ENCODE assay signal across 9 mouse cellular contexts in the genomic region with DNA sequence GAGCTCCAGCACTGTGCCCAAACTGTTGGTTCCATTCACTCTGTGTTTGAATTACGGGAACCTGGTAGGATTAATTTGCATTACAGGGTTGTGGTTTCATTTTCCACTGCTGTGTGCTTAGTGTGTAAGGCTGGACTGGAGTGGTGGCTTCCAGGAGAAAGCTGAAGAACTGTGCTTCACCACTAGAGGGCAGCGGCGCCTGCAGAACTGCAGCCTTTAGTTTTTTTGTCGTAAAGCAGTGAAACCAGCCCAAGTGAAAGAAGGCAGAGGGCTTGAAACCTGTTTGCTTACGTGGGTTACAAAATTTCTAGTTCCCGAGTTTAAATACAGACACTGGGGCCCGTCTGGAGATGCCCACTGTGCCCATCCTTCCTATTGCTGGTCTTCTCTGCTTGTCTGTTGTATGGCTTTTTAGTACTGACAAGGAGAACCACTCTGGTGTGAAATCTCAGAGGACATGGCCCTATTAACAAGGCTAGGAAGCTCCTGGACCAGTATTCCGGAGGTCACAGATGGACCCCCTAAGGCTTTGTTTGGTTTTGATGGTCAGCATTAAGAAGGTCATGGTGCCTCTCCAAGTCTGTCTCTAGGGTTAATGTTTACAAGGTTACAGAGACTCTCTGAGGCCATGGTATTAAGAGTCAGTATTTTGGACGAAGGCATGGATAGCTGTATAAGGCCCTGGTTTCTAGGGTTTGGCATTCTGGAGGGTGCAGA. TPM values are rescaled to one million over a fixed set of nuclear protein-coding genes. Genes with fewer than 3 reads are reported as not detected.
DNase-seq lines count a peak whose midpoint lies in the region; ATAC-seq and TF ChIP-seq lines count a peak whose summit lies in the region.
"Had no signal": no experiment of that assay in that cellular context is flagged by ENCODE, and none has a peak within 500 bp of the region (broad histone marks: within the 10 kb centered on the region; RNA-seq: fewer than 3 reads in every experiment).

No protein-coding gene starts in this region.

- H3K4me1 ChIP-seq in cortical plate, adult 2 months (ENCODE audit: control insufficient read depth, insufficient read depth, low read length), result no peaks in the 10 kb centered on the region
- H3K4me1 ChIP-seq in lung, embryonic 14.5 days (ENCODE audit: insufficient read depth), result no peaks in the 10 kb centered on the region
- H3K4me1 ChIP-seq: lung, embryonic 15.5 days had no signal

- peaks cover 18% of the 10 kb centered on the region for H3K36me3 ChIP-seq in lung, embryonic 14.5 days (ENCODE audit: insufficient read depth)

- no peaks in the 10 kb centered on the region for H3K9me3 ChIP-seq in lung, embryonic 14.5 days (ENCODE audit: low read depth, low read length)
- H3K9me3 ChIP-seq: lung, embryonic 15.5 days had no signal

- H3K4me2 ChIP-seq in lung, embryonic 14.5 days, result no peak overlapping the region
- H3K4me2 ChIP-seq: lung, embryonic 15.5 days had no signal

- no peak for TF ChIP-seq POLR2A in cortical plate, adult 2 months (IDR thresholded peaks at IDR 0.05; ENCODE audit: extremely low read depth, insufficient read depth, low read length)

- peak; percentile 75 for ATAC-seq in CD4-positive, CD25-positive, alpha-beta regulatory T cell, adult 4 months
- peak; percentile 81 for ATAC-seq in activated CD4-positive, CD25-positive, alpha-beta regulatory T cell, adult 4 months
- ATAC-seq in lung, embryonic 14.5 days (ENCODE audit: insufficient read depth), result peak; percentile 56; the same call in 1 of the 2 replicates

- H3K9ac ChIP-seq in lung, embryonic 14.5 days, result no peak overlapping the region
- H3K9ac ChIP-seq: lung, embryonic 15.5 days had no signal

- 18% methylated on average over 9 of the region's 9 CpGs for WGBS in large intestine, adult 2 months
- 31% methylated on average over 9 of the region's 9 CpGs for WGBS in lung, embryonic 14.5 days

- H3K27ac ChIP-seq in cortical plate, adult 2 months (ENCODE audit: insufficient read depth, low read length), result no peak overlapping the region
- H3K27ac ChIP-seq in lung, embryonic 14.5 days (ENCODE audit: low read depth), result no peak overlapping the region
- H3K27ac ChIP-seq: lung, embryonic 15.5 days had no signal

- peak; percentile 88 for TF ChIP-seq CTCF in cortical plate, adult 2 months (IDR thresholded peaks at IDR 0.05; ENCODE audit: extremely low read depth, insufficient read depth, low read length)
- TF ChIP-seq CTCF in lung, embryonic 14.5 days (IDR thresholded peaks at IDR 0.05; ENCODE audit: low read depth), result peak; percentile 91

- no peak overlapping the region for H3K4me3 ChIP-seq in cortical plate, adult 2 months (ENCODE audit: insufficient read depth, low read length)
- no peak overlapping the region for H3K4me3 ChIP-seq in lung, embryonic 14.5 days (ENCODE audit: low read depth, low read length)
- H3K4me3 ChIP-seq: lung, embryonic 15.5 days had no signal

- DNase-seq in gastrocnemius, postnatal 4 days (ENCODE audit: low spot score in 2 of 2), result peak; percentile 64 to 78
- DNase-seq in large intestine, adult 2 months (ENCODE audit: low read depth, low spot score), result peak; percentile 48
- peak; percentile 89 for DNase-seq in lung, embryonic 14.5 days
- peak; percentile 70 to 74 for DNase-seq in right cerebral cortex, adult 2 months (ENCODE audit: low spot score in 2 of 2)
- DNase-seq in urinary bladder, postnatal 36 days (ENCODE audit: low spot score in 2 of 2), result peak; percentile 61 to 72

- no peaks in the 10 kb centered on the region for H3K27me3 ChIP-seq in lung, embryonic 14.5 days (ENCODE audit: insufficient read depth, low read length)
- H3K27me3 ChIP-seq: lung, embryonic 15.5 days had no signal

RNA-seq across cellular contexts. Expression of gene Tbcd, which starts 24.1 kb away (rescaled TPM):
- polyA plus RNA-seq in CD4-positive, CD25-positive, alpha-beta regulatory T cell, adult 4 months (2017; shearing (Covaris generic)), result 10 to 100 TPM; 24.0 to 41.8 TPM
- 10 to 100 TPM; 24.3 to 26.2 TPM for polyA plus RNA-seq in activated CD4-positive, CD25-positive, alpha-beta regulatory T cell, adult 4 months (2017; shearing (Covaris generic))
- polyA plus RNA-seq in cortical plate, adult 2 months (2012; rRNA removed), result 53.8 and 64.2 TPM in 2 replicates
- 10 to 100 TPM; 25.7 to 28.3 TPM for total RNA-seq in gastrocnemius, postnatal 4 days (2021)
- polyA plus RNA-seq in large intestine, adult 2 months (2012; rRNA removed), result 56.3 and 59.9 TPM in 2 replicates
- polyA plus RNA-seq in lung, embryonic 14.5 days (2014; fragmentation: Nextera tagmentation; extraction: Ambion mirVana), result 36.8 and 41.3 TPM in 2 replicates

RNA-seq across cellular contexts. Expression of gene Fn3k, which starts 41.1 kb away (rescaled TPM):
- polyA plus RNA-seq in CD4-positive, CD25-positive, alpha-beta regulatory T cell, adult 4 months (2017; shearing (Covaris generic)), result not detected
- under 1 TPM in 1 of 2 experiments, not detected in 1; 0.23 TPM for polyA plus RNA-seq in activated CD4-positive, CD25-positive, alpha-beta regulatory T cell, adult 4 months (2017; shearing (Covaris generic))
- polyA plus RNA-seq in cortical plate, adult 2 months (2012; rRNA removed), result 47.9 and 50.4 TPM in 2 replicates
- total RNA-seq in gastrocnemius, postnatal 4 days (2021), result 1 to 10 TPM; 8.0 to 8.4 TPM
- 0.55 and 1.3 TPM in 2 replicates for polyA plus RNA-seq in large intestine, adult 2 months (2012; rRNA removed)
- 0.23 and 0.33 TPM in 2 replicates for polyA plus RNA-seq in lung, embryonic 14.5 days (2014; fragmentation: Nextera tagmentation; extraction: Ambion mirVana)

RNA-seq across cellular contexts. Expression of gene Zfp750, which starts 43.3 kb away (rescaled TPM):
- polyA plus RNA-seq in CD4-positive, CD25-positive, alpha-beta regulatory T cell, adult 4 months (2017; shearing (Covaris generic)), result 1 to 10 TPM in 1 of 2 experiments, under 1 TPM in 1; 0.65 to 1.6 TPM
- polyA plus RNA-seq in activated CD4-positive, CD25-positive, alpha-beta regulatory T cell, adult 4 months (2017; shearing (Covaris generic)), result under 1 TPM; 0.70 to 0.97 TPM
- 0.06 and 0.09 TPM in 2 replicates for polyA plus RNA-seq in cortical plate, adult 2 months (2012; rRNA removed)
- under 1 TPM in 1 of 2 experiments, not detected in 1; 0.16 TPM for total RNA-seq in gastrocnemius, postnatal 4 days (2021)
- 0.02 TPM in 1 of 2 replicates, not detected in the other for polyA plus RNA-seq in large intestine, adult 2 months (2012; rRNA removed)
- polyA plus RNA-seq in lung, embryonic 14.5 days (2014; fragmentation: Nextera tagmentation; extraction: Ambion mirVana), result 0.09 and 0.34 TPM in 2 replicates

RNA-seq across cellular contexts. Expression of gene Fn3krp, which starts 54.7 kb away (rescaled TPM):
- polyA plus RNA-seq in CD4-positive, CD25-positive, alpha-beta regulatory T cell, adult 4 months (2017; shearing (Covaris generic)), result 1 to 10 TPM; 1.8 to 2.6 TPM
- polyA plus RNA-seq in activated CD4-positive, CD25-positive, alpha-beta regulatory T cell, adult 4 months (2017; shearing (Covaris generic)), result 1 to 10 TPM; 6.3 to 9.8 TPM
- polyA plus RNA-seq in cortical plate, adult 2 months (2012; rRNA removed), result 38.1 and 41.0 TPM in 2 replicates
- 10 to 100 TPM; 12.9 to 13.1 TPM for total RNA-seq in gastrocnemius, postnatal 4 days (2021)
- polyA plus RNA-seq in large intestine, adult 2 months (2012; rRNA removed), result 3.5 and 3.7 TPM in 2 replicates
- 5.6 TPM in 2 replicates for polyA plus RNA-seq in lung, embryonic 14.5 days (2014; fragmentation: Nextera tagmentation; extraction: Ambion mirVana)

Comparison
In these comparisons a context has a peak if more than half of its experiments do, and no peak if none do; other contexts are left out.
1. RNA of gene Fn3k, which starts 41.1 kb away (polyA plus RNA-seq): 47.9 to 50.4 TPM in cortical plate, adult 2 months; 0.55 to 1.3 TPM in large intestine, adult 2 months, 0.23 to 0.33 TPM in lung, embryonic 14.5 days, 0.23 TPM in activated CD4-positive, CD25-positive, alpha-beta regulatory T cell, adult 4 months and not detected in CD4-positive, CD25-positive, alpha-beta regulatory T cell, adult 4 months; every median in the first group is over 10 times any median in the second.
2. Peak in every context shown above with its lines, with median percentiles within 50 percentile points of each other: ATAC-seq and DNase-seq.